Mouse (Mus musculus): ENCODE measurements around the gene Lrba.

The Lrba gene

GRCm38 (mm10) chr3:86804265-86804664, 579.8 kb downstream of the Lrba start:
- DNase-seq = no peak

GRCm38 (mm10) chr3:86806834-86807233, 582.4 kb downstream of the Lrba start:
- DNase-seq = no peak

- no peak for DNase-seq
These were observed 583.4 kb downstream of the Lrba start for GRCm38 (mm10) chr3:86807750-86808467.

- no peak for DNase-seq
These were observed 584.7 kb downstream of the Lrba start for GRCm38 (mm10) chr3:86809199-86809598.

- DNase-seq = no peak
These were observed 585.2 kb downstream of the Lrba start for GRCm38 (mm10) chr3:86809646-86810045.

- DNase-seq = no peak
These were observed 586.4 kb downstream of the Lrba start for GRCm38 (mm10) chr3:86810908-86811307.

GRCm38 (mm10) chr3:86812689-86813088, 588.2 kb downstream of the Lrba start:
- DNase-seq = peak; percentile 48 to 56

GRCm38 (mm10) chr3:86818001-86818585, 593.6 kb downstream of the Lrba start:
- DNase-seq = no peak

- no peak for DNase-seq
These were observed 594.9 kb downstream of the Lrba start for GRCm38 (mm10) chr3:86819372-86819771.

- no peak for DNase-seq
These were observed 595.9 kb downstream of the Lrba start for GRCm38 (mm10) chr3:86820344-86820743.

GRCm38 (mm10) chr3:86821383-86821782, 596.9 kb downstream of the Lrba start:
- no peak for DNase-seq

GRCm38 (mm10) chr3:86827506-86827905, 603.0 kb downstream of the Lrba start:
- DNase-seq = no peak

GRCm38 (mm10) chr3:86832115-86832514, 607.6 kb downstream of the Lrba start:
- no peak for DNase-seq
